Mouse (Mus musculus) ES-E14 (cell line): ENCODE data around the gene Klk6. TPM values are rescaled to one million over a fixed set of nuclear protein-coding genes. Genes with fewer than 3 reads are reported as not detected.

ENCODE experiments used
- DNase-seq: peaks from one replicate; pipeline ENCODE4 v3.0.0-alpha.2; 2013; ENCODE audit warnings: low read depth, low spot score
- H3K27ac ChIP-seq: 2 replicates; pipeline ENCODE4 v1.5.1; 2012; ENCODE audit warnings: low read depth, mild to moderate bottlenecking, low read length, moderate library complexity, mixed read lengths; ENCODE audit not compliant: poor library complexity, insufficient read depth, severe bottlenecking
- H3K36me3 ChIP-seq: 2 replicates; pipeline ENCODE4 v1.6.1; 2012; ENCODE audit warnings: mild to moderate bottlenecking, low read length, moderate library complexity, mixed read lengths; ENCODE audit not compliant: control insufficient read depth, poor library complexity, insufficient read depth, severe bottlenecking
- H3K4me1 ChIP-seq, 2 experiments: fragments of 150-350 bp in 1 of 2; sonication (generic) in 1 of 2; 2 replicates each; pipeline ENCODE4 v1.6.1; 2012; ENCODE audit warnings: low read length in 2 of 2, mild to moderate bottlenecking in 1 of 2, mixed read lengths in 1 of 2; ENCODE audit not compliant: control insufficient read depth in 2 of 2, insufficient read depth in 2 of 2, poor library complexity in 1 of 2
- H3K4me3 ChIP-seq, 2 experiments: fragments of 150-350 bp in 1 of 2; sonication (generic) in 1 of 2; 2 replicates each; pipeline ENCODE4 v1.5.1; 2012; ENCODE audit warnings: low read length in 2 of 2, low read depth in 1 of 2, mild to moderate bottlenecking in 1 of 2, mixed read lengths in 1 of 2; ENCODE audit not compliant: insufficient read depth in 1 of 2, poor library complexity in 1 of 2, severe bottlenecking in 1 of 2
- H3K9ac ChIP-seq: 2 replicates; pipeline ENCODE4 v1.6.1; 2012; ENCODE audit warnings: low read depth, mild to moderate bottlenecking, low read length, mixed read lengths; ENCODE audit not compliant: poor library complexity, insufficient read depth, severe bottlenecking
- H3K9me3 ChIP-seq: fragments of 150-350 bp; sonication (generic); 2 replicates; pipeline ENCODE4 v1.6.1; 2012; ENCODE audit warnings: low read depth, mild to moderate bottlenecking, low read length; ENCODE audit not compliant: control insufficient read depth, insufficient read depth
- CHD2 ChIP-seq: IDR thresholded peaks from 2 replicates; pipeline ENCODE4 v1.6.1; 2014; ENCODE audit warnings: mild to moderate bottlenecking, low read depth, low read length, inconsistent platforms
- HCFC1 ChIP-seq: IDR thresholded peaks from 2 replicates; pipeline ENCODE4 v1.6.1; 2012; ENCODE audit warnings: low read length, inconsistent platforms, borderline replicate concordance; ENCODE audit not compliant: insufficient read depth
- MAFK ChIP-seq: IDR thresholded peaks from 2 replicates; pipeline ENCODE4 v1.6.1; 2014; ENCODE audit warnings: mild to moderate bottlenecking, low read depth, low read length, inconsistent platforms; ENCODE audit not compliant: insufficient read depth
- ZC3H11A ChIP-seq: IDR thresholded peaks from 2 replicates; pipeline ENCODE4 v1.6.1; 2012; ENCODE audit warnings: low read depth, mild to moderate bottlenecking, inconsistent platforms, low read length, borderline replicate concordance
- ZNF384 ChIP-seq: IDR thresholded peaks from 2 replicates; pipeline ENCODE4 v1.6.1; 2012; ENCODE audit warnings: low read depth, low read length, inconsistent platforms
- in situ Hi-C, 2 experiments: fragments of 600-800 bp; cut with MboI; formaldehyde crosslinking; loops; one replicate each; pipeline ENCODE4 v1.15.1; 2025; ENCODE audit warnings: low sequenced_read_pairs in 2 of 2, inconsistent platforms in 1 of 2; ENCODE audit not compliant: unreplicated experiment in 2 of 2
- total RNA-seq: library from RNA; depleted of rRNA; stranded (reverse); fragments of 300-350 nt; gene quantifications from 2 replicates; pipeline ENCODE4 v1.2.3, GENCODE M21; 2012

Gene Klk6
- total RNA-seq, 1 experiment, result 0.54 TPM

DNA sequence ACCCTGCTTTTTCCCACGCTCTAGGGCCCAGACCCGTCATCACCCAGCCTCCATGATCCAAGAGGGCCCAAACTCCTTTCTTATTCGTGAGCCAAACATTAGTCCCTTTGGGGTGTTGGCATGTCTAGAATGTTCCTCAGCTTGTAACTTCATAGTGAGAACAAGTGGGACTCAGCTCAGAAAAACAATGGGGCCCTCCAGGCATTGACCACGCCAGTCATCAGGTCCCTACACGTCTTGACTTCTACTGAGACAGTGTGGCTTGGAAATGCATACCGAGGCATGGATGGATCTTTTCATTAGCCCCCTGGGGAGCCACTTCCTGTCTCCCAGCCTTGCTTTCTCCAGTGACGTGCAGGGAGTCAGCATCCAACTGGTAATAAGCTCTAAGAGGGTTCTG, 24.4 kb upstream of the Klk6 start:
- TF ChIP-seq ZC3H11A, result no peak
- TF ChIP-seq ZNF384, result no peak
- no peak for TF ChIP-seq MAFK
- no peak for TF ChIP-seq CHD2
- TF ChIP-seq HCFC1, result no peak
- no peak overlapping the region for H3K27ac ChIP-seq
- H3K36me3 ChIP-seq, result peaks cover 3% of the 10 kb centered on the region; the same call in 1 of the 2 replicates
- H3K9ac ChIP-seq, result no peak overlapping the region
- H3K9me3 ChIP-seq, result no peaks in the 10 kb centered on the region
- in situ Hi-C loops, result no loop called here
- peak; percentile 33 for DNase-seq
- H3K4me1 ChIP-seq, result peaks cover 0 to 9% of the 10 kb centered on the region in 2 experiments; a peak in 2 of 4 replicates
- no peak overlapping the region for H3K4me3 ChIP-seq

DNA sequence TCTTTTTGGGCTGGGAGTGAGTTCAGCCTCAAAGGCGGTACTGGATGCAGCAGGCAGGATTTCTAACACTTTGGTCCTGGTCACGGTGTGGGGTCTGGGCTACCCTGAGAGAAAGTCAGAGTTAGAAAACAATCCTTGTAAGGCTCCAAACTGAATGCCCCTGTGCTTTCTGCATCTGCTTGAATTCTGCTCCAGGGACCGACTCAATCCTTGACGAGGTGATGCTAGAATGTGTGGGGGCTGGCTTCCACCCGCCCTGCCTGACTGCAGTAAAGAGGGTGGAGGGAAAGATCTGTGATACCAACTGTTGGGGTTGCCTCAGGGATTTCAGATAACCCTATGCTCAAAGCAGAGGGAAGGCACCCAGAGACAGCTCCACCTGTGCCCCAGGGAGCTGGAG, 13.3 kb upstream of the Klk6 start, which contains the start of gene Klk7:
Klk7 (plus strand) TSS at position 301 of the 400 bp plus-strand sequence.
- Histone ChIP-seq H3K36me3 (no peaks in the 10 kb centered on the region; the same call in 1 of the 2 replicates), H3K9me3 (no peaks in the 10 kb centered on the region), H3K9ac (no peak within 1 kb of the TSS), H3K4me3 (no peak within 1 kb of the TSS), H3K4me1 (peaks cover 0 to 9% of the 10 kb centered on the region in 2 experiments; a peak in 2 of 4 replicates), H3K27ac (no peak within 1 kb of the TSS)
- in situ Hi-C loops, result no loop called here
- TF ChIP-seq CHD2 (no peak), HCFC1 (no peak), ZC3H11A (no peak), MAFK (no peak), ZNF384 (no peak)
- DNase-seq, result no peak

DNA sequence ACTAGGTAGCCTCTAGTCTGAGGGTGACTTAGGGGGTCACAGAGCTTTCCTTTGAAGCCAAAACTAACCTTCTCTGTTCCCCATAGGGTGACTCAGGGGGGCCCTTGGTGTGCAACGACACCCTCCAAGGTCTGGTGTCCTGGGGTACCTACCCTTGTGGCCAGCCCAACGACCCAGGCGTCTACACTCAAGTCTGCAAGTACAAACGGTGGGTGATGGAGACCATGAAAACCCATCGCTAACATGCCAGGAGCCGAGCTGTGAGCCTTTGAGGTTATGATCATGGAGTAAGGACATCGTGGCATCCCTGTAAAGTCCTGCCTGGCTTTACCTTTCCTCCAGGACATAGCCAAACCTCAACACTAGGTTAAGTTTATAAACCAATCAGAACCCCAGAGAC, 9.1 kb upstream of the Klk6 start:
- no peak for TF ChIP-seq ZC3H11A
- TF ChIP-seq CHD2, result no peak
- TF ChIP-seq MAFK, result no peak
- TF ChIP-seq ZNF384, result no peak
- TF ChIP-seq HCFC1, result no peak
- Histone ChIP-seq H3K36me3 (no peaks in the 10 kb centered on the region), H3K4me3 (no peak overlapping the region), H3K9me3 (no peaks in the 10 kb centered on the region), H3K4me1 (peaks cover 0 to 10% of the 10 kb centered on the region in 2 experiments; a peak in 2 of 4 replicates), H3K9ac (no peak overlapping the region), H3K27ac (no peak overlapping the region)
- DNase-seq, result no peak
- in situ Hi-C loops, result no loop called here

DNA sequence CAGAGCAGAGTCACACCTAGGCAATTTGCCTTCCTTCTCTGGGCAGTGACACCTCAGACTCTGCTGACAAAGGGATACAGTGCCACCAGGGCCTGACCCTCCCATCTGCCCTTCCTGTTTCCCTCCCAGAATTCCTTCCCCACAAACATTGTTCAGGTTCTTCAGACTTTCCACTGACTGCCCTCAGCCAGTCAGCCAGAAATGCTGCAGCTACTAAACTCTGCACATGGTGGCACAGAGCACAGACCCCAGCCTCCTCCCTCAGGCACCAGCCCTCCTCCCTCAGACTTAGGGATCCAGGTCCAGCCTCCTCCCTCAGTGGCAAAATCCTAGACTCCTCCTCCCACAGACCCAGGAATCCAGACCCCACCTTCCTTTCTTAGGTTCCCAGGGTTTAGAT, 7.6 kb upstream of the Klk6 start:
- no peak for TF ChIP-seq HCFC1
- H3K4me1 ChIP-seq, result peaks cover 0 to 8% of the 10 kb centered on the region in 2 experiments; a peak in 2 of 4 replicates
- H3K36me3 ChIP-seq, result no peaks in the 10 kb centered on the region
- no peak for DNase-seq
- no peak overlapping the region for H3K27ac ChIP-seq
- no peak overlapping the region; the same call in 1 of the 2 replicates for H3K9ac ChIP-seq
- in situ Hi-C loops, result no loop called here
- H3K9me3 ChIP-seq, result no peaks in the 10 kb centered on the region
- no peak overlapping the region for H3K4me3 ChIP-seq

DNA sequence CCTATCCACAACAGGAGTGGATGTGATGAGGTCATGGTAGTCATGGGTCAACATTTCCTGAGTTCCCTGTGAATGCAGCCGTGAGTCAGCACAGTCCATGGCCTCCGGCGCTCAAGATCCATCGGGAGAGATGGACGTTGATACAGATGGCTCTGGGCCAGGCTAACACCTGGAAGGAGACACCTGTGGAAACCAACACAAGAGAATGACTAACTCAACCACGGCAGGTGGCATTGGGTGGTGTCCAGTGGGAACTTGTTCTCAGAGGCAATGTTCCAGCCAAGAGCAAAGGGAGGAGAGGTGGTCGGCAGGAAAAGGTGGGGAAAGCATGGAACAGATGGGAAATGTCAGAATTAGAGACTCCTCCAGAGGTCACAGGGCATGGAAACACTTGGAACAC, 2.7 kb upstream of the Klk6 start:
- no peak overlapping the region for H3K9ac ChIP-seq
- in situ Hi-C loops, result no loop called here
- peaks cover 0 to 7% of the 10 kb centered on the region in 2 experiments; a peak in 2 of 4 replicates for H3K4me1 ChIP-seq
- H3K27ac ChIP-seq, result no peak overlapping the region
- H3K4me3 ChIP-seq, result no peak overlapping the region
- no peaks in the 10 kb centered on the region for H3K9me3 ChIP-seq
- no peaks in the 10 kb centered on the region for H3K36me3 ChIP-seq
- TF ChIP-seq MAFK (no peak), ZC3H11A (no peak), ZNF384 (no peak), CHD2 (no peak), HCFC1 (no peak)
- DNase-seq, result no peak
